Mouse (Mus musculus) ES-E14 (cell line): ENCODE data around the gene Harbi1. TPM values are rescaled to one million over a fixed set of nuclear protein-coding genes. Genes with fewer than 3 reads are reported as not detected.

Experiments
- DNase-seq: peaks from one replicate; pipeline ENCODE4 v3.0.0-alpha.2; 2013; ENCODE audit warnings: low read depth, low spot score
- H3K27ac ChIP-seq: 2 replicates; pipeline ENCODE4 v1.5.1; 2012; ENCODE audit warnings: low read depth, mild to moderate bottlenecking, low read length, moderate library complexity, mixed read lengths; ENCODE audit not compliant: poor library complexity, insufficient read depth, severe bottlenecking
- H3K36me3 ChIP-seq: 2 replicates; pipeline ENCODE4 v1.6.1; 2012; ENCODE audit warnings: mild to moderate bottlenecking, low read length, moderate library complexity, mixed read lengths; ENCODE audit not compliant: control insufficient read depth, poor library complexity, insufficient read depth, severe bottlenecking
- H3K4me1 ChIP-seq, 2 experiments: fragments of 150-350 bp in 1 of 2; sonication (generic) in 1 of 2; 2 replicates each; pipeline ENCODE4 v1.6.1; 2012; ENCODE audit warnings: low read length in 2 of 2, mild to moderate bottlenecking in 1 of 2, mixed read lengths in 1 of 2; ENCODE audit not compliant: control insufficient read depth in 2 of 2, insufficient read depth in 2 of 2, poor library complexity in 1 of 2
- H3K4me3 ChIP-seq, 2 experiments: fragments of 150-350 bp in 1 of 2; sonication (generic) in 1 of 2; 2 replicates each; pipeline ENCODE4 v1.5.1; 2012; ENCODE audit warnings: low read length in 2 of 2, low read depth in 1 of 2, mild to moderate bottlenecking in 1 of 2, mixed read lengths in 1 of 2; ENCODE audit not compliant: insufficient read depth in 1 of 2, poor library complexity in 1 of 2, severe bottlenecking in 1 of 2
- H3K9ac ChIP-seq: 2 replicates; pipeline ENCODE4 v1.6.1; 2012; ENCODE audit warnings: low read depth, mild to moderate bottlenecking, low read length, mixed read lengths; ENCODE audit not compliant: poor library complexity, insufficient read depth, severe bottlenecking
- H3K9me3 ChIP-seq: fragments of 150-350 bp; sonication (generic); 2 replicates; pipeline ENCODE4 v1.6.1; 2012; ENCODE audit warnings: low read depth, mild to moderate bottlenecking, low read length; ENCODE audit not compliant: control insufficient read depth, insufficient read depth
- CHD2 ChIP-seq: IDR thresholded peaks from 2 replicates; pipeline ENCODE4 v1.6.1; 2014; ENCODE audit warnings: mild to moderate bottlenecking, low read depth, low read length, inconsistent platforms
- HCFC1 ChIP-seq: IDR thresholded peaks from 2 replicates; pipeline ENCODE4 v1.6.1; 2012; ENCODE audit warnings: low read length, inconsistent platforms, borderline replicate concordance; ENCODE audit not compliant: insufficient read depth
- MAFK ChIP-seq: IDR thresholded peaks from 2 replicates; pipeline ENCODE4 v1.6.1; 2014; ENCODE audit warnings: mild to moderate bottlenecking, low read depth, low read length, inconsistent platforms; ENCODE audit not compliant: insufficient read depth
- ZC3H11A ChIP-seq: IDR thresholded peaks from 2 replicates; pipeline ENCODE4 v1.6.1; 2012; ENCODE audit warnings: low read depth, mild to moderate bottlenecking, inconsistent platforms, low read length, borderline replicate concordance
- ZNF384 ChIP-seq: IDR thresholded peaks from 2 replicates; pipeline ENCODE4 v1.6.1; 2012; ENCODE audit warnings: low read depth, low read length, inconsistent platforms
- in situ Hi-C, 2 experiments: fragments of 600-800 bp; cut with MboI; formaldehyde crosslinking; loops; one replicate each; pipeline ENCODE4 v1.15.1; 2025; ENCODE audit warnings: low sequenced_read_pairs in 2 of 2, inconsistent platforms in 1 of 2; ENCODE audit not compliant: unreplicated experiment in 2 of 2
- total RNA-seq: library from RNA; depleted of rRNA; stranded (reverse); fragments of 300-350 nt; gene quantifications from 2 replicates; pipeline ENCODE4 v1.2.3, GENCODE M21; 2012

The Harbi1 gene
- total RNA-seq, 1 experiment, result 17.0 TPM

DNA sequence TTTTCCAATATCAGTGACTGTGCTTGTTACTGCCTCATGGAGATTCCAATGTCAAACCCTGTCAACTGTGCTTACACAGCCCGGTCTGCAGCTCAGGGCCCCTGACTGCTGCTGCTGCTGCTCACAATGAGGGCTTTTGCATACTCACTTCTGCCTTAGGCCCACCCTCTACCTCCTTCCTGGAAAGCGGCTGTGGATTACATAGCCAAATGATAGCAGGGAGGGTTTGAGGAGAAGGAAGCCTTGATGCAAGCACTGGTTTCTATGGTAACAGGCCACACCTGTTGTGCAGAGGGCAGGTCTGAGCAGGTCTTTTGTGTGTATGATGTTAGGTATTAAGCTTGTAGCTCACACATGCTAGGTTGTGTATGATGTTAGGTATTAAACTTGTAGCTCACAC is 42.9 kb upstream of the Harbi1 start:
- in situ Hi-C loops, result no loop called here
- no peak overlapping the region for H3K27ac ChIP-seq
- H3K4me1 ChIP-seq, result peaks cover 0 to 6% of the 10 kb centered on the region in 2 experiments; a peak in 1 of 4 replicates
- H3K9me3 ChIP-seq, result no peaks in the 10 kb centered on the region
- TF ChIP-seq HCFC1 (no peak), ZNF384 (no peak), CHD2 (no peak), ZC3H11A (no peak), MAFK (no peak)
- peak; percentile 47 for DNase-seq
- no peak overlapping the region for H3K4me3 ChIP-seq
- peaks cover 21% of the 10 kb centered on the region for H3K36me3 ChIP-seq
- H3K9ac ChIP-seq, result no peak overlapping the region

DNA sequence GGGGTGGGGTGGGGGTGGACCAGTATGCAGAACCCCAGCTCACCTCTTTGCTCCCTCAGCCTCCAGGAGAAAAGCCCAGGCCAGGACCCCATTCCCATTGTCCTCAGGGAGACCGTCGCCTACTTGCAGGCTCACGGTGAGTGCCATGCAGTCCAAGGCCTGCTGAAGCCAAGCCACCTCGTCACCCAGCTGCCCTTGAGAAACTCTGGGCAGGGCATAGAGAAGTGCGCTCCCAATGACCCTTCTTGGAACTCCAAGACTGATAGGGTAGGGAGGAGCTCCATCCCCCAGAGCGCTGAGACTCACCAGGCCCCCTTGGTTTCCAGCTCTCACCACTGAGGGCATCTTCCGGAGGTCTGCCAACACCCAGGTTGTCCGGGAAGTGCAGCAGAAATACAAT is 41.3 kb upstream of the Harbi1 start:
- Histone ChIP-seq H3K4me1 (peaks cover 0 to 11% of the 10 kb centered on the region in 2 experiments; a peak in 1 of 4 replicates), H3K9ac (no peak overlapping the region), H3K27ac (no peak overlapping the region), H3K36me3 (peaks cover 21% of the 10 kb centered on the region), H3K4me3 (no peak overlapping the region), H3K9me3 (no peaks in the 10 kb centered on the region)
- in situ Hi-C loops, result no loop called here
- DNase-seq, result no peak
- no peak for TF ChIP-seq MAFK
- TF ChIP-seq CHD2, result no peak
- no peak for TF ChIP-seq ZNF384
- TF ChIP-seq ZC3H11A, result no peak

DNA sequence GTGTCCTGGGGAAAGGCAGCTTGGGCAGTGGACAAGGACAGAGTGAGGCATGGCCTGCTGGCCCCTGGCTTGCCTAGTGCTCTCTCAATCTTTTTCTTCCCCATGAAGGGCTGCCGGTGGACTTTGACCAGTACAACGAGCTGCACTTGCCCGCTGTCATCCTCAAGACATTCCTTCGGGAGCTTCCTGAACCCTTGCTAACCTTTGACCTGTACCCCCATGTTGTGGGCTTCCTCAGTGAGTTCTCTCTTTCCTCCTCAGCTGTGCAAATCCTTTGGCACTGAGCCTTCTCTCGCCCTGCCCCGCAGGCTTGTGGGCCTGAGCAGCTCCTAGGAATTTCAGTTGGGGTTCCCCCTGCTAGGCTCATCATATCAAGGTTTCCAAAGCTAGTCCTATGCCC is 40.6 kb upstream of the Harbi1 start:
- Histone ChIP-seq H3K4me3 (no peak overlapping the region), H3K36me3 (peaks cover 27% of the 10 kb centered on the region)

GRCm38 (mm10) chr2:91673587-91673986 is 37.1 kb upstream of the Harbi1 start:
- H3K27ac ChIP-seq, result no peak overlapping the region
- H3K36me3 ChIP-seq, result peaks cover 52% of the 10 kb centered on the region
- no peak for TF ChIP-seq ZNF384
- no peak for TF ChIP-seq CHD2
- TF ChIP-seq MAFK, result no peak
- TF ChIP-seq ZC3H11A, result no peak
- TF ChIP-seq HCFC1, result no peak
- peaks cover 0 to 5% of the 10 kb centered on the region in 2 experiments; a peak in 1 of 4 replicates for H3K4me1 ChIP-seq
- H3K4me3 ChIP-seq, result no peak overlapping the region
- no peak overlapping the region for H3K9ac ChIP-seq
- no peak for DNase-seq
- H3K9me3 ChIP-seq, result no peaks in the 10 kb centered on the region
- in situ Hi-C loops, result no loop called here

More for the DNA sequence above, 40.6 kb upstream of the Harbi1 start:
- no peak for DNase-seq
- no peak overlapping the region for H3K27ac ChIP-seq
- H3K9me3 ChIP-seq, result no peaks in the 10 kb centered on the region
- H3K9ac ChIP-seq, result no peak overlapping the region
- H3K4me1 ChIP-seq, result peaks cover 0 to 11% of the 10 kb centered on the region in 2 experiments; a peak in 1 of 4 replicates
- in situ Hi-C loops, result no loop called here
- no peak for TF ChIP-seq CHD2
- TF ChIP-seq ZNF384, result no peak
- TF ChIP-seq MAFK, result no peak
- TF ChIP-seq ZC3H11A, result no peak
- no peak for TF ChIP-seq HCFC1

DNA sequence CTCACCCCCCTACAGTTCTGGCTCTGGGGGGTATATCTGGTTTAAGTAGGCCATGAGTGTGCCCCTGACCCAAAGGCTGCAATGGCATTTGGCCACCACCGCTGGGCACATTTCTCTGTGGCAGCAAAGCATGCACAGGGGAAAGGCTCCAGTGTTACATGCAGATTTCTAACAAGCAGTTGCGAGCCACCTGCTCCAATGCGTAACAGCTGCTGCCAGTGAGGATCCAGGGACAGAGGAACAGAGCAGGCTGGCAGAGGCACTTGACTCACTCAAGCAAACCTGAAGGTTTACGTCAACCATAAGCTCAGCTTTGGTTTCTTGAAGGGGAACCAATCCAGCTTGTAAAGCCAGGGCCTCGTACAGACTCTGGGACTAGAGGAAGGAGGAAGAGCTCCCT is 35.8 kb upstream of the Harbi1 start:
- in situ Hi-C loops, result no loop called here
- DNase-seq, result no peak
- Histone ChIP-seq H3K27ac (peak overlapping the region; percentile 30; the same call in 1 of the 2 replicates), H3K4me1 (peaks cover 0 to 5% of the 10 kb centered on the region in 2 experiments; a peak in 1 of 4 replicates), H3K36me3 (peaks cover 46% of the 10 kb centered on the region), H3K9ac (no peak overlapping the region), H3K4me3 (no peak overlapping the region), H3K9me3 (no peaks in the 10 kb centered on the region)
- TF ChIP-seq CHD2, result no peak
- TF ChIP-seq HCFC1, result no peak
- TF ChIP-seq ZC3H11A, result no peak
- TF ChIP-seq MAFK, result no peak
- no peak for TF ChIP-seq ZNF384
